Mouse (Mus musculus): Measurements from ENCODE around the gene Auts2. TPM values are rescaled to one million over a fixed set of nuclear protein-coding genes. Genes with fewer than 3 reads are reported as not detected.
A peak's percentile ranks its signal among the peaks of the same experiment; 100 is the strongest.

The Auts2 gene
- polyA plus RNA-seq, 1 experiment from 2014 or later = 74.1 TPM

GRCm38 (mm10) chr5:131783241-131783640 is 759.9 kb downstream of the Auts2 start:
- no peak overlapping the region for H3K9ac ChIP-seq
- H3K27ac ChIP-seq = no peak overlapping the region
- peaks cover 24% of the 10 kb centered on the region for H3K4me1 ChIP-seq
- no peak overlapping the region for H3K4me3 ChIP-seq
- H3K4me2 ChIP-seq (replicated peaks) = no peak overlapping the region
- no peak for ATAC-seq (ENCODE audit: low FRiP score, low read depth)
- 41% methylated on average over 3 of the region's 3 CpGs for WGBS
- H3K36me3 ChIP-seq = no peaks in the 10 kb centered on the region
- H3K27me3 ChIP-seq (replicated peaks) = no peaks in the 10 kb centered on the region
- no peaks in the 10 kb centered on the region for H3K9me3 ChIP-seq

- no peak overlapping the region for H3K27ac ChIP-seq
- no peak overlapping the region for H3K4me2 ChIP-seq (replicated peaks)
- H3K36me3 ChIP-seq = no peaks in the 10 kb centered on the region
- no peak overlapping the region for H3K9ac ChIP-seq
- 75% methylated on average over 14 of the region's 14 CpGs for WGBS
- H3K27me3 ChIP-seq (replicated peaks) = no peaks in the 10 kb centered on the region
- no peak overlapping the region for H3K4me3 ChIP-seq
- ATAC-seq (ENCODE audit: low FRiP score, low read depth) = no peak
- peaks cover 28% of the 10 kb centered on the region for H3K4me1 ChIP-seq
- H3K9me3 ChIP-seq = no peaks in the 10 kb centered on the region
Measured at GRCm38 (mm10) chr5:131781063-131781462, 762.1 kb downstream of the Auts2 start.

- Histone ChIP-seq H3K27ac (no peak overlapping the region), H3K4me2 (replicated peaks) (no peak overlapping the region), H3K4me3 (no peak overlapping the region), H3K27me3 (replicated peaks) (no peaks in the 10 kb centered on the region), H3K4me1 (peaks cover 47% of the 10 kb centered on the region), H3K9ac (no peak overlapping the region), H3K36me3 (no peaks in the 10 kb centered on the region), H3K9me3 (no peaks in the 10 kb centered on the region)
- no peak for ATAC-seq (ENCODE audit: low FRiP score, low read depth)
Measured at GRCm38 (mm10) chr5:131779171-131779570, 764.0 kb downstream of the Auts2 start.

- H3K36me3 ChIP-seq = no peaks in the 10 kb centered on the region
- H3K4me2 ChIP-seq (replicated peaks) = peak overlapping the region; percentile 38
- no peak overlapping the region for H3K9ac ChIP-seq
- peaks cover 40% of the 10 kb centered on the region for H3K4me1 ChIP-seq
- no peaks in the 10 kb centered on the region for H3K27me3 ChIP-seq (replicated peaks)
- peak overlapping the region; percentile 47 for H3K27ac ChIP-seq
- no peaks in the 10 kb centered on the region for H3K9me3 ChIP-seq
- 11% methylated on average over 5 of the region's 5 CpGs for WGBS
- H3K4me3 ChIP-seq = no peak overlapping the region
- peak; percentile 54 for ATAC-seq (ENCODE audit: low FRiP score, low read depth)
Measured at GRCm38 (mm10) chr5:131775672-131776071, 767.5 kb downstream of the Auts2 start.

GRCm38 (mm10) chr5:131775222-131775621 is 767.9 kb downstream of the Auts2 start:
- H3K4me2 ChIP-seq (replicated peaks) = peak overlapping the region; percentile 38
- H3K4me1 ChIP-seq = peaks cover 37% of the 10 kb centered on the region
- no peaks in the 10 kb centered on the region for H3K36me3 ChIP-seq
- peak; percentile 91 for ATAC-seq (ENCODE audit: low FRiP score, low read depth)
- no peaks in the 10 kb centered on the region for H3K9me3 ChIP-seq
- H3K4me3 ChIP-seq = no peak overlapping the region
- H3K27ac ChIP-seq = peak overlapping the region; percentile 64
- WGBS = 11% methylated on average over 12 of the region's 12 CpGs
- no peak overlapping the region for H3K9ac ChIP-seq
- no peaks in the 10 kb centered on the region for H3K27me3 ChIP-seq (replicated peaks)

GRCm38 (mm10) chr5:131774792-131775191 is 768.4 kb downstream of the Auts2 start:
- no peaks in the 10 kb centered on the region for H3K9me3 ChIP-seq
- H3K4me1 ChIP-seq = peaks cover 38% of the 10 kb centered on the region
- ATAC-seq (ENCODE audit: low FRiP score, low read depth) = no peak; the same call in none of the 2 replicates
- H3K9ac ChIP-seq = no peak overlapping the region
- H3K27ac ChIP-seq = peak overlapping the region; percentile 64
- H3K4me2 ChIP-seq (replicated peaks) = peak overlapping the region; percentile 38
- whole genome bisulfite sequencing = 55% methylated on average over 6 of the region's 6 CpGs
- H3K36me3 ChIP-seq = no peaks in the 10 kb centered on the region
- H3K27me3 ChIP-seq (replicated peaks) = no peaks in the 10 kb centered on the region
- no peak overlapping the region for H3K4me3 ChIP-seq

- H3K9ac ChIP-seq = no peak overlapping the region
- peaks cover 52% of the 10 kb centered on the region for H3K4me1 ChIP-seq
- 88% methylated on average over 1 of the region's 1 CpGs for WGBS
- H3K36me3 ChIP-seq = no peaks in the 10 kb centered on the region
- no peaks in the 10 kb centered on the region for H3K9me3 ChIP-seq
- H3K27ac ChIP-seq = no peak overlapping the region
- H3K27me3 ChIP-seq (replicated peaks) = no peaks in the 10 kb centered on the region
- H3K4me2 ChIP-seq (replicated peaks) = no peak overlapping the region
- no peak overlapping the region for H3K4me3 ChIP-seq
- no peak for ATAC-seq (ENCODE audit: low FRiP score, low read depth)
Measured at GRCm38 (mm10) chr5:131772616-131773015, 770.5 kb downstream of the Auts2 start.

GRCm38 (mm10) chr5:131769273-131769672 is 773.9 kb downstream of the Auts2 start:
- peak; percentile 29; the same call in 1 of the 2 replicates for ATAC-seq (ENCODE audit: low FRiP score, low read depth)
- Histone ChIP-seq H3K4me1 (peaks cover 31% of the 10 kb centered on the region), H3K4me2 (replicated peaks) (no peak overlapping the region), H3K27me3 (replicated peaks) (no peaks in the 10 kb centered on the region), H3K4me3 (no peak overlapping the region), H3K27ac (no peak overlapping the region), H3K9ac (no peak overlapping the region), H3K36me3 (no peaks in the 10 kb centered on the region), H3K9me3 (no peaks in the 10 kb centered on the region)
- WGBS = 43% methylated on average over 11 of the region's 11 CpGs

GRCm38 (mm10) chr5:131767699-131768264 is 775.4 kb downstream of the Auts2 start:
- 57% methylated on average over 12 of the region's 12 CpGs for WGBS
- ATAC-seq (ENCODE audit: low FRiP score, low read depth) = no peak
- H3K4me2 ChIP-seq (replicated peaks) = no peak overlapping the region

GRCm38 (mm10) chr5:131767176-131767575 is 776.0 kb downstream of the Auts2 start:
- Histone ChIP-seq H3K9me3 (no peaks in the 10 kb centered on the region), H3K9ac (no peak overlapping the region), H3K4me3 (no peak overlapping the region), H3K4me1 (peaks cover 27% of the 10 kb centered on the region), H3K4me2 (replicated peaks) (no peak overlapping the region), H3K27ac (no peak overlapping the region), H3K27me3 (replicated peaks) (no peaks in the 10 kb centered on the region), H3K36me3 (no peaks in the 10 kb centered on the region)
- 63% methylated on average over 9 of the region's 9 CpGs for WGBS
- ATAC-seq (ENCODE audit: low FRiP score, low read depth) = no peak

More at GRCm38 (mm10) chr5:131767699-131768264, 775.4 kb downstream of the Auts2 start:
- no peak overlapping the region for H3K27ac ChIP-seq
- no peak overlapping the region for H3K9ac ChIP-seq
- H3K36me3 ChIP-seq = no peaks in the 10 kb centered on the region
- no peaks in the 10 kb centered on the region for H3K9me3 ChIP-seq
- H3K4me1 ChIP-seq = peaks cover 27% of the 10 kb centered on the region
- no peaks in the 10 kb centered on the region for H3K27me3 ChIP-seq (replicated peaks)
- H3K4me3 ChIP-seq = no peak overlapping the region

GRCm38 (mm10) chr5:131759432-131759831 is 783.7 kb downstream of the Auts2 start:
- Histone ChIP-seq H3K4me1 (0 out of 2 replicates have a peak, but pooled peaks cover 6% of the 10 kb centered on the region), H3K36me3 (no peaks in the 10 kb centered on the region), H3K9me3 (no peaks in the 10 kb centered on the region), H3K27ac (no peak overlapping the region), H3K4me3 (no peak overlapping the region), H3K4me2 (replicated peaks) (no peak overlapping the region), H3K9ac (no peak overlapping the region), H3K27me3 (replicated peaks) (no peaks in the 10 kb centered on the region)
- 72% methylated on average over 13 of the region's 13 CpGs for WGBS
- no peak for ATAC-seq (ENCODE audit: low FRiP score, low read depth)

GRCm38 (mm10) chr5:131750330-131750729 is 792.8 kb downstream of the Auts2 start:
- Histone ChIP-seq H3K4me1 (peaks cover 4% of the 10 kb centered on the region; the same call in 1 of the 2 replicates), H3K27me3 (replicated peaks) (no peaks in the 10 kb centered on the region), H3K36me3 (no peaks in the 10 kb centered on the region), H3K4me2 (replicated peaks) (no peak overlapping the region), H3K9ac (no peak overlapping the region), H3K4me3 (no peak overlapping the region), H3K9me3 (no peaks in the 10 kb centered on the region), H3K27ac (no peak overlapping the region)
- ATAC-seq (ENCODE audit: low FRiP score, low read depth) = no peak
- WGBS = 69% methylated on average over 2 of the region's 2 CpGs

GRCm38 (mm10) chr5:131749211-131749610 is 793.9 kb downstream of the Auts2 start:
- no peak for ATAC-seq (ENCODE audit: low FRiP score, low read depth)
- Histone ChIP-seq H3K9me3 (no peaks in the 10 kb centered on the region), H3K4me3 (no peak overlapping the region), H3K9ac (no peak overlapping the region), H3K27ac (no peak overlapping the region), H3K36me3 (no peaks in the 10 kb centered on the region), H3K27me3 (replicated peaks) (no peaks in the 10 kb centered on the region), H3K4me2 (replicated peaks) (no peak overlapping the region), H3K4me1 (peaks cover 4% of the 10 kb centered on the region; the same call in 1 of the 2 replicates)
- 59% methylated on average over 6 of the region's 6 CpGs for WGBS

Measured in neural tube, embryonic 12.5 days (tissue).